Mouse (Mus musculus) G1E (cell line): ENCODE results near the gene Keap1.

Source experiments
- CTCF ChIP-seq: IDR thresholded peaks from 2 replicates; pipeline ENCODE4 v1.5.1; 2012; ENCODE audit warnings: low read depth, low read length, inconsistent platforms, mixed read lengths
- GATA1 ChIP-seq: IDR thresholded peaks from 2 replicates; pipeline ENCODE4 v1.6.1; 2012; ENCODE audit warnings: borderline replicate concordance, low read length, inconsistent platforms, mixed read lengths

- no peak for TF ChIP-seq CTCF
- no peak for TF ChIP-seq GATA1
These were observed 13.8 kb downstream of the Keap1 start for GRCm38 (mm10) chr9:21225415-21225758.
